ENCODE assay signal across 26 mouse cellular contexts in the genomic region with DNA sequence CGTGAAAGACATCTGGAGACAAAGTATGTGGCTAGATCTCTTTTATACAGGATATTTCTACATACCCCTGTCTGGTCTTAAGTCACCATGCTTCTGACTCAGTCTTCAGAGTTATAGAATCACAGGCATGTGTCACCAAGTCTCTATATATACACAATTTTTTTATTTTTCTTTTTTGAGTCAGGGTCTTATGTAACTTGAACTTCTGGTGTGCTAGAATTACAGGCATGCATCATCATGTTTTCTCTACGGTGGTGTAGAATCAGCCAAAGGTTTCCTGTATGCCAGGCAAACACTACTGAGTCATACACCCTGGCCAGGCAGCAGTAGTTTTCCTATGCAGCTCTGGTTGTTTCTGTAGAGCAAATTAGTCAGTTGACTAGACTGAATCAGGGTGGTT. TPM values are rescaled to one million over a fixed set of nuclear protein-coding genes. Genes with fewer than 3 reads are reported as not detected.
DNase-seq lines count a peak whose midpoint lies in the region; ATAC-seq and TF ChIP-seq lines count a peak whose summit lies in the region.
"Had no signal": no experiment of that assay in that cellular context is flagged by ENCODE, and none has a peak within 500 bp of the region (broad histone marks: within the 10 kb centered on the region; RNA-seq: fewer than 3 reads in every experiment).

No protein-coding gene starts in this region.

- no peak overlapping the region for H3K4me3 ChIP-seq in myocyte
- H3K4me3 ChIP-seq in lung, adult 2 months (replicated peaks; ENCODE audit: extremely low read depth, low read depth, low read length): no peak overlapping the region
- H3K4me3 ChIP-seq: forebrain, embryonic 15.5 days; heart, embryonic 13.5 days; limb, embryonic 13.5 days; neural tube, embryonic 15.5 days had no signal

- TF ChIP-seq POLR2A in myocyte (IDR thresholded peaks at IDR 0.05; ENCODE audit: insufficient read length, low read depth): no peak
- TF ChIP-seq POLR2A in lung, adult 2 months (IDR thresholded peaks at IDR 0.05; ENCODE audit: borderline replicate concordance, extremely low read depth, low read depth, low read length): no peak

- H3K4me1 ChIP-seq in lung, adult 2 months (ENCODE audit: control insufficient read depth, insufficient read depth, low read length): no peaks in the 10 kb centered on the region
- H3K4me1 ChIP-seq: forebrain, embryonic 15.5 days; heart, embryonic 13.5 days; limb, embryonic 13.5 days; neural tube, embryonic 15.5 days had no signal

- no peaks in the 10 kb centered on the region for H3K27me3 ChIP-seq in myocyte (ENCODE audit: control insufficient read depth, insufficient read depth, insufficient read length)
- H3K27me3 ChIP-seq: neural tube, embryonic 15.5 days had no signal

- H3K4me2 ChIP-seq in myocyte (ENCODE audit: low read depth): peak overlapping the region; percentile 34
- H3K4me2 ChIP-seq: forebrain, embryonic 15.5 days; heart, embryonic 13.5 days; hindbrain, embryonic 14.5 days; limb, embryonic 13.5 days; liver, embryonic 11.5 days; neural tube, embryonic 15.5 days had no signal

- peak; percentile 98 for ATAC-seq in frontal cortex, adult (ENCODE audit: low TSS enrichment)
- ATAC-seq: forebrain, embryonic 15.5 days; intestine, postnatal 0 days had no signal

- H3ac ChIP-seq in myocyte (ENCODE audit: control insufficient read depth, insufficient read length): no peak overlapping the region

- whole genome bisulfite sequencing in lung, adult 2 months: 65% methylated on average over 2 of the region's 2 CpGs

- H3K36me3 ChIP-seq in myocyte (ENCODE audit: control insufficient read depth, insufficient read depth): no peaks in the 10 kb centered on the region
- H3K36me3 ChIP-seq: forebrain, embryonic 15.5 days; heart, embryonic 13.5 days; limb, embryonic 13.5 days; neural tube, embryonic 15.5 days had no signal

- no peak for TF ChIP-seq CTCF in lung, adult 2 months (IDR thresholded peaks at IDR 0.05; ENCODE audit: insufficient read depth, low read length)

- DNase-seq in frontal cortex, postnatal 14 days (ENCODE audit: low spot score in 2 of 2): no peak
- DNase-seq in 3134 (ENCODE audit: extremely low read depth, insufficient read length, low spot score): peak; percentile 57
- DNase-seq in adipocyte (ENCODE audit: low spot score): peak; percentile 19
- DNase-seq in lung, adult 2 months: no peak
- DNase-seq in lung, postnatal 14 days: no peak
- DNase-seq: adrenal gland, postnatal 14 days; B cell, adult 2 months; cerebellum, adult 11-12 months; cerebellum, postnatal 10 days; heart, postnatal 10 days; kidney, adult 9 months; kidney, postnatal 10 days; layer of hippocampus, adult 9-11 months; midbrain, embryonic 14.5 days; retina, postnatal 1 day; right cerebral cortex, postnatal 14 days; thymus, postnatal 25 days had no signal

- no peaks in the 10 kb centered on the region for H3K79me2 ChIP-seq in myocyte (ENCODE audit: control insufficient read depth, insufficient read depth)

TF ChIP-seq in myocyte, 11 proteins besides CTCF, POLR2A, EP300 and RAD21:
- TF ChIP-seq POLR2AphosphoS2 (IDR thresholded peaks at IDR 0.05; ENCODE audit: insufficient read length, low read depth): no peak
- no peak for TF ChIP-seq CEBPB (IDR thresholded peaks at IDR 0.05; ENCODE audit: insufficient read depth, poor library complexity, severe bottlenecking)
- no peak for TF ChIP-seq MAX (IDR thresholded peaks at IDR 0.05; ENCODE audit: low read depth)
- no peak for TF ChIP-seq TCF12 (IDR thresholded peaks at IDR 0.05; ENCODE audit: insufficient read depth, poor library complexity, severe bottlenecking)
- no peak for TF ChIP-seq MYOG (IDR thresholded peaks at IDR 0.05; ENCODE audit: control insufficient read depth in 1 of 3, insufficient read depth in 1 of 3, insufficient read length in 2 of 3, low read depth in 2 of 3)
- no peak for TF ChIP-seq E2F4 (IDR thresholded peaks at IDR 0.05; ENCODE audit: insufficient read depth)
- no peak for TF ChIP-seq REST (IDR thresholded peaks at IDR 0.05; ENCODE audit: insufficient read depth, insufficient read length)
- TF ChIP-seq MYOD1 (IDR thresholded peaks at IDR 0.05; ENCODE audit: control insufficient read depth in 1 of 3, insufficient read length in 2 of 3, low read depth in 2 of 3): no peak
- no peak for TF ChIP-seq USF1 (IDR thresholded peaks at IDR 0.05; ENCODE audit: low read depth)
- no peak for TF ChIP-seq SRF (IDR thresholded peaks at IDR 0.05; ENCODE audit: control insufficient read depth, insufficient read length, low read depth)
- no peak for TF ChIP-seq TCF3 (IDR thresholded peaks at IDR 0.05; ENCODE audit: insufficient read length, low read depth)

RNA-seq across cellular contexts. Expression of a gene that starts 11.7 kb away (rescaled TPM):
- 42.6 TPM for polyA plus RNA-seq in myocyte (2012; fragmentation: generic; extraction: Trizol)
- 87.3 and 90.4 TPM in 2 replicates for polyA plus RNA-seq in lung, adult 2 months (2012; rRNA removed)

RNA-seq across cellular contexts. Expression of a gene that starts 18.4 kb away (rescaled TPM):
- polyA plus RNA-seq in myocyte (2012; fragmentation: generic; extraction: Trizol): 0.08 TPM
- polyA plus RNA-seq in lung, adult 2 months (2012; rRNA removed): 7.3 and 9.5 TPM in 2 replicates
- polyA plus RNA-seq: limb, embryonic 13.5 days; liver, embryonic 11.5 days had no signal

RNA-seq across cellular contexts. Expression of a gene that starts 19.1 kb away (rescaled TPM):
- polyA plus RNA-seq in myocyte (2012; fragmentation: generic; extraction: Trizol): 3.3 TPM
- 10.7 and 12.7 TPM in 2 replicates for polyA plus RNA-seq in lung, adult 2 months (2012; rRNA removed)

RNA-seq across cellular contexts. Expression of a gene that starts 34.1 kb away (rescaled TPM):
- 84.7 TPM for polyA plus RNA-seq in myocyte (2012; fragmentation: generic; extraction: Trizol)
- 243 and 247 TPM in 2 replicates for polyA plus RNA-seq in lung, adult 2 months (2012; rRNA removed)

RNA-seq across cellular contexts. Expression of a gene that starts 40.4 kb away (rescaled TPM):
- polyA plus RNA-seq in myocyte (2012; fragmentation: generic; extraction: Trizol): 1.1 TPM
- 35.7 and 38.4 TPM in 2 replicates for polyA plus RNA-seq in lung, adult 2 months (2012; rRNA removed)

Comparison
In these comparisons a context has a peak if more than half of its experiments do, and no peak if none do; other contexts are left out.
1. DNase-seq: peak in 3134 (single experiment) and adipocyte (single experiment); none in frontal cortex, postnatal 14 days (0 of 2), lung, adult 2 months (single experiment) and lung, postnatal 14 days (single experiment).